Mouse (Mus musculus) adipose tissue, adult 10 weeks (tissue): ENCODE measurements around the gene Clec4e. TPM values are rescaled to one million over a fixed set of nuclear protein-coding genes. Genes with fewer than 3 reads are reported as not detected.

ENCODE experiments used
- polyA plus RNA-seq: library from polyadenylated mRNA; stranded (reverse); fragments of 350-450 nt; fragmentation: Illumina TruSeq; extraction: RNeasy Lipid Tissue Mini Kit (QIAGEN cat#74804); gene quantifications from one replicate; pipeline ENCODE4 v1.2.3, GENCODE M21; 2014; ENCODE audit warnings: low read depth, low replicate concordance

Clec4e gene
- polyA plus RNA-seq: 0.16 TPM

GRCm38 (mm10) chr6:123289753-123290152, at the start of gene Clec4e:
Gene Clec4e (minus strand): TSS chr6:123289870.

GRCm38 (mm10) chr6:123308033-123308432, 18.4 kb upstream of the Clec4e start, which contains the start of gene Vmn2r19:
Gene Vmn2r19 (plus strand): TSS chr6:123308333.

DNA sequence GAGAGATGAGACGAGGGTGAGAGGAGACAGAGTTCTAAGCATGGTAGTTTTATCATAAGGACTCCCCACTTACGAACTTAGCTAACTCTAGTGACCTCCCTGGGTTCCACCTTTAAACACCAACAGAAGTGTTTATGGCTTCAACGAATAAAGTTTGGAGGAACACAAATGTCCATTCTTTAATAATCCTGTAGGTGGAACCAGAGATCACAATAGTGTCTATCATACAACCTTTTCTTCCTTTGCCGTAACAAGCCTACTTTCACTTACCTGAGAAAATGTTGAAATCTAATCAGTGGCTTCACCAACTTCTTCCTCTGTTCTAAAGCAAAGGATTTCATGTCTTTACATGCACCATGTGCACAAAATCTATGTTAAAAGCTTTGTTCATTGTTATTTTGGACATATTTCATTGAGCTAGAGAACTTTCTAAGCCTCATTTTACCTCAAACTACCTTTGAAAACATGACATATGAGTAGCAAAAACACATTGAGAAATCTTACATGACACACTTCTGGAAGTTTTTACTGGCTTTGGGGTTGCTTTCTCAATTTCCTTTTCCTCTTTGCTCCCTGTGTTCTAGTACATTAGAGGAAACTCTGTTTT, 28.0 kb downstream of the Clec4e start, which contains the start of gene Clec4d:
TSS of gene Clec4d (plus strand) at position 557 of the 607 bp plus-strand sequence.

Other genes starting within 250 kb of the Clec4e start
- gene Clec4b1, start 239.9 kb downstream of the Clec4e start, polyA plus RNA-seq: 6.8 TPM
- 9.5 TPM for gene Clec4a2, start 183.4 kb downstream of the Clec4e start, polyA plus RNA-seq
- gene Clec4b2, start 117.0 kb downstream of the Clec4e start, polyA plus RNA-seq: not detected
- 2.5 TPM for gene Clec4n, start 60.0 kb downstream of the Clec4e start, polyA plus RNA-seq
- 1.1 TPM for gene Clec4d, start 27.8 kb downstream of the Clec4e start, polyA plus RNA-seq
- not detected for gene Vmn2r19, start 18.5 kb upstream of the Clec4e start, polyA plus RNA-seq
- gene Vmn2r20, start 128.2 kb upstream of the Clec4e start, polyA plus RNA-seq: not detected
- not detected for gene Vmn2r21, start 243.5 kb upstream of the Clec4e start, polyA plus RNA-seq